In the genomic region with DNA sequence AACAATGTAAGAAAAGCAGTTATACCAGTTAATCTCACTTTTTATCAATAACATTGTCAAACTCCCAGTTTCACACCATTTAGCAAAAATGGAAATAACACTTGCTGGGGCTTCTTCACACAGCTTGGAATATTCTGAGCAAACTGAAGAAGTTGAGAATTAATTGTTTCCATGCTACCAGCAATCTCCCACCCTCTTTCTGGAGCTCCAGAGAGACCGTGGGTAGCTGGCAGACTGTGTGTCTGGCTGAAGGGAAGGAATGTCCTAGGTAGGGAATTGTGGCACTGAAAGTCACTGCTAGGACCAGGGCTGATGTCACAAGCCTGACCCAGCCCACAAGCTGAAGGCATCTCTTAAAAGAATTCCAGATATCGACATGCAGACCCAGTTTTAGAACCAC, we compare ENCODE assay signal across 15 mouse cellular contexts. TPM values are rescaled to one million over a fixed set of nuclear protein-coding genes. Genes with fewer than 3 reads are reported as not detected.
"Had no signal": no experiment of that assay in that cellular context is flagged by ENCODE, and none has a peak within 500 bp of the region (broad histone marks: within the 10 kb centered on the region; RNA-seq: fewer than 3 reads in every experiment).

No protein-coding gene starts in this region.

- DNase-seq: gastrocnemius, postnatal 14 days; gastrocnemius, postnatal 36 days; heart, adult 11 months; heart, adult 2 months; heart, postnatal 14 days; heart, postnatal 36 days; kidney, adult 11 months; kidney, adult 2 months; kidney, adult 9 months; kidney, postnatal 14 days; kidney, postnatal 36 days; layer of hippocampus, adult 9-11 months; layer of hippocampus, postnatal 36 days; liver had no signal

RNA-seq across cellular contexts. Expression of a gene that starts 53.3 kb away (rescaled TPM):
- total RNA-seq: hematopoietic stem cell, adult 5-6 weeks had no signal
